Mouse (Mus musculus): ENCODE results near the gene Hist1h1e. TPM values are rescaled to one million over a fixed set of nuclear protein-coding genes. Genes with fewer than 3 reads are reported as not detected.

Hist1h1e gene
- 314 and 326 TPM in 2 replicates for total RNA-seq (2017)

DNA sequence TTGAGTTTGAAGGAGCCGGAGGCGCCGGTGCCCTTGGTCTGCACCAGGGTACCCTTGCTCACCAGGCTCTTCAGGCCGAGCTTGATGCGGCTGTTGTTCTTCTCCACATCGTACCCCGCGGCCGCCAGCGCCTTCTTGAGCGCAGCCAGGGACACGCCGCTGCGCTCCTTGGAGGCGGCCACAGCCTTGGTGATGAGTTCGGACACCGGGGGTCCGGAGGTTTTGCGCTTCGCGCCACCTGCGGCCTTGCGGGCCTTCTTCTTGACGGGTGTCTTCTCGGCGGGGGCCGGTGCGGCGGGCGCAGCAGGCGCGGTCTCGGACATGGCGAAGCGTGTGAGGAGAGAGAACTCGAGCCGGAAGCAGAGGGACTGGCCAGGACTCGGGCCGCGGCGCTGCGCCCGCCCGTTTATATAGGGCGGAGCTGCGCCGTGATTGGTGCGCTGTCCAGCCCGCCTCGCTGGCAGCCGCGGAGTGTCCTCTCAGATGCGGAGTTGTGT is at the start of gene Hist1h1e:
Gene Hist1h1e (minus strand): TSS at position 384 of the 497 bp plus-strand sequence.
- ATAC-seq (replicated peaks; ENCODE audit: low read depth, poor library complexity, severe bottlenecking) = peak; percentile 57

- no peak for ATAC-seq (replicated peaks; ENCODE audit: low read depth, poor library complexity, severe bottlenecking)
These were observed 40.2 kb upstream of the Hist1h1e start for GRCm38 (mm10) chr13:23662536-23662935.

DNA sequence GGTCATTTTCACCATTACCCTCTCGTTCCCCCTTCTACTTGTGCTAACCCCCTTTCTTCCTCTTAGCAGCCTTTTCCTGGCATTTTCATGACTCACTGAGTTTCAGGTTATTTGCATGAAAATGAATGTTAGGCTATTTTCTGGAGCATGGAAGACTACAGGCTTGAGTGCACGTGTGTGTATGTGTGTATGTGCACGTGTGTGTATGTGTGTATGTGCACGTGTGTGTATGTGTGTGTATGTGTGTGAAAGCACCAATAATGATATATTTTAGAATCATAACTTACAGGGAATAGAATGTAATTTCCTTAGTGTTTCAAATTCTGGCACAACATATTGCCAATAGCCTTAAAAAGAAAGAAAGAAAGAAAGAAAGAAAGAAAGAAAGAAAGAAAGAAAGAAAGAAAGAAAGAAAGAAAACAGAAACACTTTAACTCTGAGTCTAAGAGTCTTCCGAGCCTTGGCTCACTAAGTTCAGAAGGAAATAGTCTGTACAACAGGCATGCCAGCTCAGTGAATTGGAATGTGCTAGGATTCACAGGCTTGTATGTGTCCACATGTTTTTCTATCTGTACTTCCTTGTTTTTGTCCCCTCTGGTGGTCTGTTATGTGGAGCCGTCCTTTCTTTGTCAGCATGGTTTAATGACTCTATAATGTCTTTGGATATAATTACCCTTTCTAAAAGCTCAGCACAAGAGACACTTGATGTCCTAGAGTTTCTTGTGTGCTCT is 37.4 kb upstream of the Hist1h1e start:
- no peak for ATAC-seq (replicated peaks; ENCODE audit: low read depth, poor library complexity, severe bottlenecking)

DNA sequence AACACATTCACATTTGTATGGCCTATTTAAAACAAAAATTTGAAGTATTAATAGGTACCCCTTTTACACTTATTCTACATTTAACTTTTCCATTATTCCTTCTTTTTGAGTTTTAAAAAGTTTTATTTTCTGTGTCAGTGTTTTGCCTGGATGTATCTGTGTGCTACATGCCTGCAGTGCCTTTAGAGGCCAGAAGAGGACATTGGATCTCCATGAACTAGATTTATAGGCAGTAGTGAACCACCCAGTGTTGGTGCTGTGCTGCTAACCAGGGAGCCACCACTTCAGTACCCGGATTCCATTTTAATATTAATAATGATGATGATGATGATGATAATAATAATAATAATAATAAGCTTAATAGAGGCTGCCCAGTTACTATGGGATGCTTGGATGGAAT is 8.3 kb upstream of the Hist1h1e start:
- peak; percentile 80; the same call in 1 of the 2 replicates for ATAC-seq (replicated peaks; ENCODE audit: low read depth, poor library complexity, severe bottlenecking)

GRCm38 (mm10) chr13:23622861-23623450 is 598 bp upstream of the Hist1h1e start:
- no peak for ATAC-seq (replicated peaks; ENCODE audit: low read depth, poor library complexity, severe bottlenecking)

GRCm38 (mm10) chr13:23621532-23622174 is 705 bp downstream of the Hist1h1e start:
- peak; percentile 72 for ATAC-seq (replicated peaks; ENCODE audit: low read depth, poor library complexity, severe bottlenecking)

DNA sequence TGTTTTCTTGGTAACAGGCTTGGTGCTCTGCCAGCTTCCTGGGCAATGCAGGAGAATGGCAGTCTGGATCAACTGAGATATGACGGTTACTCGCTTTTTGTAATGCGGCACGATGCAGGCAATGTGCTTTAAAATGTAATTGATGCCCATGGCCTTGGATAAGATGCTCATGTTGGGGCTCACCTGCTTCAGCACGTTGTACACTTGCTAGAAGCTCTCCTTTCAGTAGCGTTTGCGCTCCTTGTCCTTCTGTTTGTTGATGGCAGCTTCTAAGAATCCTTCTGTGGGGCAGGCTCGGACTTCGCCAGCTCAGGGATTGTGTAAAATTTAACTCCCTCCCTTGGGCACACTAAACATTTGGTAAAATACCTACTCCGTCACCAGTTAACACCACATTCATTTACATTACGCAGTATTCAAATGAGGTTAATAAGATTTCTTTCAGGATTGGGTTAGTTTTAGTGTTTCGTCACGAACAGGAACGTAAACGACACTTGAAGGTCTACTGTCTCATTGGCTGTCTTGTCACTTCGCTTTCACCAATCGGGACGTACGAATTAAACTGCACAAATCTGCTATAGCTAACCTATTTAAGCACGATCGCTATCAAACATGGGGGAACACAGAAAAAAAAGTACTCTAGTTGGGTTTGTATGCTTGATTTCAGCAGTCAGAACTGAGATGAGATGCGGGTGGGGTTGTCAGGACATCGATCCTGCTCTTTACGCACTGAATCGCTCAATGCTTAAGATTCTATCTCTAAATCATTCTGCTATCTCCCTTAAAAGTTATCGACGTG is 1.4 kb downstream of the Hist1h1e start, which contains the start of gene Hist1h2be:
Gene Hist1h2be (minus strand): TSS at position 392 of the 799 bp plus-strand sequence.
- peak; percentile 54 for ATAC-seq (replicated peaks; ENCODE audit: low read depth, poor library complexity, severe bottlenecking)

DNA sequence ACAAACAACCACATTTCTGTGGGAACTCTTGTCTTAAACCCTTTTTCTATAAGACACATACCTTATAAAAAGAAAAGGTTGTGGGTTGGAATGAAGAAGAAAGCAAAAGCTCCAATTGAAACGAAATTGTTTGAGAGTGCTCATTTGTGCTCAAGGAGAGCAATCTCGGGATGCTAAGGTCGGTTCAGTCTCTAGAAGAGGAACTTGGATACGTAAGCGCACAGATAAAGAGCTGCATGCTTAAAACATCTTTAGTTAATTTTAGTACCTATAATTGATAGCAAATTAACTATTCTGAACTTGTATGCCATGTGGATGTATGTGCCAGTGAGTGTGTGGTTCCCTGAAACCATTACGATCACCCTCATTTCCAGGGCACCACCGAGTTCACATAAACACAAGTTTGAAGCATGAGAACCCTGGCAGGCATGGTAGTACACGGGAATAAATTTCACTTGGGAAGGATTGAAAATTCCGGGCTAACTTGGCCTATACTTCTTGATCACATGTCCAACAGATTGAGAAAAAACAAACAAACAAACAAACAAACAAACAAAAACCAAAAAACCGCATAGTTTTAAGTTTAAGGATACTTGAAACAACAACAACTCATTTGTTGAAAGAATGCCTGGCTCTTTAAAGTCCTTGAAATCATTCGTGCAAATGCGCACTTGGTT is 2.2 kb downstream of the Hist1h1e start:
- no peak for ATAC-seq (replicated peaks; ENCODE audit: low read depth, poor library complexity, severe bottlenecking)

- ATAC-seq (replicated peaks; ENCODE audit: low read depth, poor library complexity, severe bottlenecking) = no peak
These were observed 10.7 kb downstream of the Hist1h1e start for GRCm38 (mm10) chr13:23611638-23612037.

DNA sequence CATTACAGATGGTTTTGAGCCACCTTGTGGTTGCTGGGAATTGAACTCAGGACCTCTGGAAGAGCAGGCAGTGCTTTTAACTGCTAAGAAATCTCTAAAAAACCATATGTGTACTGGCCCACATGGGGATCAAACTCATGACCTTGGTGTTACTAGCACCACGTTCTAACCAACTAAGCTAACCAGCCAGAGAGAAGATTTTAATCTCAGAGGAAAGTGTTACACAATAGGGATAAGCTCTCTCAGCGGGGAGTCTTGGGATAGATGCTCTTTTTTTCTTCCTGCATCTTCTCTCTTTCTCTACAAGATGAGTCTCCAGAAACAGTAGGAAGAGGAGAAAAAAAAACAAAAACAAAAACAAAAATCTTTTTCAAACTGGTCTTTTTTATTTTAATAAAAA is 12.0 kb downstream of the Hist1h1e start:
- ATAC-seq (replicated peaks; ENCODE audit: low read depth, poor library complexity, severe bottlenecking) = no peak

GRCm38 (mm10) chr13:23609844-23610243 is 12.5 kb downstream of the Hist1h1e start:
- no peak for ATAC-seq (replicated peaks; ENCODE audit: low read depth, poor library complexity, severe bottlenecking)

GRCm38 (mm10) chr13:23609209-23609608 is 13.1 kb downstream of the Hist1h1e start:
- peak; percentile 60; the same call in 1 of the 2 replicates for ATAC-seq (replicated peaks; ENCODE audit: low read depth, poor library complexity, severe bottlenecking)

- no peak for ATAC-seq (replicated peaks; ENCODE audit: low read depth, poor library complexity, severe bottlenecking)
These were observed 17.3 kb downstream of the Hist1h1e start for GRCm38 (mm10) chr13:23605052-23605451.

DNA sequence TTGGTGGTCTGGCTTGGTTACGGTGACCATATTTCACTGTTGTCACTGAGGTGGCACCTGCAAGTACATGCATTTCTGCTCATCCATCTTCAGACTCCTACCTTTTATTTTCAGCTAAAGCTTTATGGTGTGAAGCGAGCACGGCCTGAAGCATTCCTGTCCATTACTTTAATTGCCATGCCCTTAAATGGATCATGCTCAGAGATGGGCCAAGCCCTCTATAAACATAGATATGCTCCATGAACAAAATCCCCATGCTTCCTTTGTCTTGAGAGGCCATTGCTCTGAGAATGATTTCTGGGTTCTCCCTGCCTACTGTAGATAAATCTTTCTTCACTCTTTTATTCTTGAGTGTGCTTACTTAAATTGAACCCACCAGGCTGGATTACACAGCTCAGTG is 17.9 kb downstream of the Hist1h1e start:
- no peak for ATAC-seq (replicated peaks; ENCODE audit: low read depth, poor library complexity, severe bottlenecking)

- no peak for ATAC-seq (replicated peaks; ENCODE audit: low read depth, poor library complexity, severe bottlenecking)
These were observed 19.1 kb downstream of the Hist1h1e start for GRCm38 (mm10) chr13:23603182-23603699.

DNA sequence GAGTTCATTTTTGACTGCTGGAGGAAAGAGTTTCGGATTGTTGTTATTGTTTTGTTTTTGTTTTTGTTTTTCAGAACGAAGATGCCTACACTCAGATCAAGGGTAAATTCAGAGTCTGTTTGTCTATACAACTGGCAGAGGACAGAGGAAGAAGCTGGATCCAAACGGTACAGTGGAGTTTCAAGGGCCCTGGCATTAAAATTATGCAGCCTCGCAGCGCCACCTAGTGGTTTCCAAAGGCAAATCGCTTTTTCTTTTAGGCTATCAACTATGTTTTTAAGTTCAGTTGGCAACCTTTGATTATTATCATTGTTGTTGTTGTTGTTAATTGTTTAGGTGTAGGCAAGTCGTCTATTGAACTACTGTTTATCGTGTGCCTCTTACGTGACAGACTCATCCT is 24.4 kb downstream of the Hist1h1e start:
- peak; percentile 70 for ATAC-seq (replicated peaks; ENCODE audit: low read depth, poor library complexity, severe bottlenecking)

DNA sequence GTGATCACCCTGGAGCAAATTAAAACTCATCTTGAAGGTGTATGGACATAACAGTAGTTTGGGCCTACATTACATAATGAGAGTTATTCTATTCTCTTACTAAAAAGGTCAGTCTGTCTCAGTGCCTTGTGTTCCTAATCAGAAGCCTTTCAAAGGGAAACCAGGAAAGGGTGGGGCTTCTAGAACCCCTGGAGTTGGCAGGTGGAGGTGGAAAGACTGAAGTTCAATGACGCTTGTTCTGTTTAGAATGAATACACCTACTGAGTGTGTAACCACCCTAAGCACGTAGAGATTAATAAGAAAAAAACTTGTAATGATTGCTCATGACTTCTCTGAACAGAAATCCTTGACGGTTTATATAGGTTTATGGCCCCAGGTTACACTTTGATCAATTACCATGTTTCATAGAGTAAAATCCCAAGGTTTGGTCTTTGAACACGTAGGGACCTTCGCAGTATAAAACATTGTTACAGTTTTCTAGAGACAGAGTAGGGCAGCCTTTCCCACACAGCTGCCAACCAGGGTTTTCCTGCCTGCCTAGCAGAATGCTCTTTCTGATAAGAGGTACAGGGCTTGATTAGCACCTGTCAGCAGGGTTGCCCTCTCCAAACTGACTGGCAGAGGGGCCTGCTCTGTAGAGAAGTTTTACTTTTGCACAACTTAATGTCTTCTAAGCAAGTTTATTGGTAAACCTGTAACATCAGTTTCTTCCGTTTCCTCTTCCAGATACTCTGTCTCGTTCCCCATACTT is 26.6 kb downstream of the Hist1h1e start:
- peak; percentile 64 for ATAC-seq (replicated peaks; ENCODE audit: low read depth, poor library complexity, severe bottlenecking)

DNA sequence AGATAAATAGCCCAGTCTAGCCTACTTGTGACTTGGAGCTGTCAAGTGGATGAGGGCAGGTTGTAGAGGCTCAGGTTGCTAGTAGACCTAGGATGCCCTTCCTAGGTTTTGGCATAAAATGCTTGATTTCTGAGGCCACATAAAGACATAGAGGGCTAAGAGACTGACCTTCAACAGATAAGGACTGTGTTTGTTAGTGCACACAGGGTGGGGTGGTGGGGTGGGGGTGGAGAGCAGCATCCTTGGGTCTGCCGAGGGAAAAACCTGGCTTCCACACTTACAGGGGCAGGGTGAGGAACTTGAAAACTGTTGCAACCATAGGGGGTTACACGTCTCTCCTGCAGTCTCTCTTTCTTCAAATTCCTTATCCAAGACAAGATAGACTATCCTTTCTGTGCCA is 27.2 kb downstream of the Hist1h1e start:
- no peak for ATAC-seq (replicated peaks; ENCODE audit: low read depth, poor library complexity, severe bottlenecking)

Data from common myeloid progenitor, adult 5-6 weeks (primary cell).